Comparison of ENCODE assay signal across 27 mouse cellular contexts in the genomic region with DNA sequence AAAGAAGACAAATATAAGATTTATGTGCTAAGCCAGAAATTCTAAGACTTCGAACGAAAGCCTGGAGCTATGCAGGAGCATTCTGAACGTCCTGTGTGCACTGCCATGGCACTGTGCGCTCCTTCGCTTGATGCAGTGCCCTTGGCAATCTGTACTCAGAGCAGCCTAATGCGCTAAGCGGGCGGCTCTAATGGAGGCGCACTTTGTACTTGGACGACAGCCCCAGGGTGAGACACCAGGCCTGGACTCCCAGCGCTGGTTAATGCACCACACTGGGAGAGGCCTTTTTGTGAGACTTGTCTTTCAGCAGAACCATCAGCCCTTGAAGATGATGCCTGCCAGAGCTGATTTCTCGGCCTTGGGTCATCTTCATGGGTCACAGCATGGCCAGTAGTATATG. TPM values are rescaled to one million over a fixed set of nuclear protein-coding genes. Genes with fewer than 3 reads are reported as not detected.
DNase-seq lines count a peak whose midpoint lies in the region; ATAC-seq lines count a peak whose summit lies in the region.
"Had no signal": no experiment of that assay in that cellular context is flagged by ENCODE, and none has a peak within 500 bp of the region (broad histone marks: within the 10 kb centered on the region; RNA-seq: fewer than 3 reads in every experiment).

No protein-coding gene starts in this region.

- H3K27ac ChIP-seq in kidney, embryonic 14.5 days (ENCODE audit: low read depth, low read length): no peak overlapping the region
- no peak overlapping the region for H3K27ac ChIP-seq in kidney, embryonic 16.5 days (ENCODE audit: low read length)
- no peak overlapping the region for H3K27ac ChIP-seq in midbrain, embryonic 14.5 days (replicated peaks; ENCODE audit: low read depth, low read length)
- no peak overlapping the region for H3K27ac ChIP-seq in midbrain, embryonic 15.5 days
- H3K27ac ChIP-seq: embryonic facial prominence, embryonic 10.5 days; embryonic facial prominence, embryonic 13.5 days; forebrain, embryonic 12.5 days; forebrain, embryonic 15.5 days; heart, embryonic 15.5 days; hindbrain, embryonic 10.5 days; hindbrain, embryonic 13.5 days had no signal

- 88% methylated on average over 12 of the region's 12 CpGs for WGBS in kidney, embryonic 14.5 days
- 93% methylated on average over 12 of the region's 12 CpGs for WGBS in kidney, embryonic 16.5 days
- WGBS in midbrain, embryonic 14.5 days: 89% methylated on average over 12 of the region's 12 CpGs
- WGBS in midbrain, embryonic 15.5 days: 87% methylated on average over 12 of the region's 12 CpGs

- ATAC-seq in kidney, embryonic 14.5 days (ENCODE audit: low FRiP score, low TSS enrichment): no peak
- ATAC-seq in kidney, embryonic 16.5 days (ENCODE audit: low FRiP score, low TSS enrichment): no peak
- ATAC-seq in midbrain, embryonic 14.5 days (ENCODE audit: low FRiP score, low TSS enrichment): no peak
- no peak for ATAC-seq in midbrain, embryonic 15.5 days (replicated peaks)
- ATAC-seq: activated CD4-positive, CD25-positive, alpha-beta regulatory T cell, adult 4 months; forebrain, embryonic 15.5 days had no signal

- no peaks in the 10 kb centered on the region for H3K27me3 ChIP-seq in kidney, embryonic 14.5 days (ENCODE audit: control insufficient read depth, insufficient read depth, low read length)
- no peaks in the 10 kb centered on the region for H3K27me3 ChIP-seq in kidney, embryonic 16.5 days (ENCODE audit: insufficient read depth, low read length)
- no peaks in the 10 kb centered on the region for H3K27me3 ChIP-seq in midbrain, embryonic 14.5 days (ENCODE audit: control insufficient read depth, insufficient read depth, low read length)
- H3K27me3 ChIP-seq in midbrain, embryonic 15.5 days (replicated peaks): no peaks in the 10 kb centered on the region
- H3K27me3 ChIP-seq: embryonic facial prominence, embryonic 13.5 days; forebrain, embryonic 12.5 days; forebrain, embryonic 15.5 days; heart, embryonic 12.5 days; heart, embryonic 15.5 days; hindbrain, embryonic 13.5 days had no signal

- peak; percentile 81 for DNase-seq in kidney, adult 11 months
- peak; percentile 75 to 84 for DNase-seq in kidney, adult 8-10 months
- DNase-seq in midbrain, embryonic 14.5 days: peak; percentile 2
- peak; percentile 56 to 78 for DNase-seq in kidney, postnatal 25 days
- no peak for DNase-seq in left cerebral cortex, adult 11 months (ENCODE audit: low spot score)
- DNase-seq: adrenal gland, adult 8-10 months; adrenal gland, postnatal 25 days; cerebellum, adult 18-20 months; cerebellum, adult 9-10 months; cerebellum, postnatal 14 days; gastrocnemius, postnatal 25 days; heart, adult 18-20 months; heart, postnatal 10 days; heart, postnatal 36 days had no signal

- H3K36me3 ChIP-seq in kidney, embryonic 14.5 days (ENCODE audit: control insufficient read depth, insufficient read depth, low read length): peaks cover 93% of the 10 kb centered on the region
- H3K36me3 ChIP-seq in kidney, embryonic 16.5 days (ENCODE audit: insufficient read depth, low read length): peaks cover 76% of the 10 kb centered on the region
- H3K36me3 ChIP-seq in midbrain, embryonic 14.5 days (ENCODE audit: control insufficient read depth, insufficient read depth, low read length): peaks cover 94% of the 10 kb centered on the region
- H3K36me3 ChIP-seq in midbrain, embryonic 15.5 days (replicated peaks): peaks cover 75% of the 10 kb centered on the region

- no peaks in the 10 kb centered on the region for H3K9me3 ChIP-seq in kidney, embryonic 14.5 days (ENCODE audit: control insufficient read depth, low read length)
- H3K9me3 ChIP-seq in kidney, embryonic 16.5 days (ENCODE audit: low read length): no peaks in the 10 kb centered on the region
- H3K9me3 ChIP-seq in midbrain, embryonic 14.5 days (ENCODE audit: control insufficient read depth, low read length): no peaks in the 10 kb centered on the region
- H3K9me3 ChIP-seq in midbrain, embryonic 15.5 days: no peaks in the 10 kb centered on the region
- H3K9me3 ChIP-seq: embryonic facial prominence, embryonic 10.5 days; embryonic facial prominence, embryonic 13.5 days; forebrain, embryonic 12.5 days; forebrain, embryonic 15.5 days; heart, embryonic 12.5 days; heart, embryonic 15.5 days; hindbrain, embryonic 10.5 days; hindbrain, embryonic 13.5 days had no signal

- H3K4me3 ChIP-seq in kidney, embryonic 14.5 days (ENCODE audit: low read length): no peak overlapping the region
- H3K4me3 ChIP-seq in kidney, embryonic 16.5 days (ENCODE audit: low read length): no peak overlapping the region
- no peak overlapping the region for H3K4me3 ChIP-seq in midbrain, embryonic 14.5 days (replicated peaks; ENCODE audit: low read depth, low read length)
- H3K4me3 ChIP-seq in midbrain, embryonic 15.5 days: no peak overlapping the region
- H3K4me3 ChIP-seq: embryonic facial prominence, embryonic 10.5 days; embryonic facial prominence, embryonic 13.5 days; erythroblast, embryonic 14.5 days; forebrain, embryonic 12.5 days; forebrain, embryonic 15.5 days; heart, embryonic 12.5 days; heart, embryonic 15.5 days; hindbrain, embryonic 10.5 days; hindbrain, embryonic 13.5 days had no signal

- no peak overlapping the region for H3K4me2 ChIP-seq in kidney, embryonic 14.5 days (replicated peaks; ENCODE audit: low read depth, low read length)
- no peak overlapping the region for H3K4me2 ChIP-seq in kidney, embryonic 16.5 days (replicated peaks; ENCODE audit: low read depth, low read length)
- H3K4me2 ChIP-seq in midbrain, embryonic 14.5 days (ENCODE audit: low read length): no peak overlapping the region
- no peak overlapping the region for H3K4me2 ChIP-seq in midbrain, embryonic 15.5 days
- H3K4me2 ChIP-seq: embryonic facial prominence, embryonic 13.5 days; forebrain, embryonic 12.5 days; forebrain, embryonic 15.5 days; heart, embryonic 12.5 days; heart, embryonic 15.5 days; hindbrain, embryonic 13.5 days had no signal

- no peaks in the 10 kb centered on the region for H3K4me1 ChIP-seq in kidney, embryonic 14.5 days (ENCODE audit: control insufficient read depth, insufficient read depth, low read length)
- no peaks in the 10 kb centered on the region for H3K4me1 ChIP-seq in kidney, embryonic 16.5 days (ENCODE audit: insufficient read depth, low read length)
- H3K4me1 ChIP-seq in midbrain, embryonic 14.5 days (ENCODE audit: control insufficient read depth, insufficient read depth, low read length): no peaks in the 10 kb centered on the region
- no peaks in the 10 kb centered on the region for H3K4me1 ChIP-seq in midbrain, embryonic 15.5 days
- H3K4me1 ChIP-seq: embryonic facial prominence, embryonic 10.5 days; embryonic facial prominence, embryonic 13.5 days; forebrain, embryonic 12.5 days; heart, embryonic 12.5 days; heart, embryonic 15.5 days; hindbrain, embryonic 10.5 days; hindbrain, embryonic 13.5 days had no signal

- H3K9ac ChIP-seq in kidney, embryonic 14.5 days (ENCODE audit: low read depth, low read length): no peak overlapping the region
- no peak overlapping the region for H3K9ac ChIP-seq in kidney, embryonic 16.5 days (replicated peaks; ENCODE audit: low read length)
- no peak overlapping the region for H3K9ac ChIP-seq in midbrain, embryonic 14.5 days (replicated peaks; ENCODE audit: low read length)
- no peak overlapping the region for H3K9ac ChIP-seq in midbrain, embryonic 15.5 days
- H3K9ac ChIP-seq: embryonic facial prominence, embryonic 13.5 days; forebrain, embryonic 12.5 days; forebrain, embryonic 15.5 days; heart, embryonic 12.5 days; heart, embryonic 15.5 days; hindbrain, embryonic 13.5 days had no signal

RNA-seq across cellular contexts. Expression of a gene that starts 34.3 kb away (rescaled TPM):
- polyA plus RNA-seq in kidney, embryonic 14.5 days (2014; fragmentation: Nextera tagmentation; extraction: Ambion mirVana): 2.0 TPM in 2 replicates
- polyA plus RNA-seq in kidney, embryonic 16.5 days (2015; fragmentation: Nextera tagmentation; extraction: Ambion mirVana): 3.3 and 4.7 TPM in 2 replicates
- polyA plus RNA-seq in midbrain, embryonic 14.5 days (2014; fragmentation: Nextera tagmentation; extraction: Ambion mirVana): 7.3 and 8.3 TPM in 2 replicates
- 13.2 and 14.5 TPM in 2 replicates for polyA plus RNA-seq in midbrain, embryonic 15.5 days (2015; fragmentation: Nextera tagmentation; extraction: Ambion mirVana)

RNA-seq across cellular contexts. Expression of a gene that starts 48.7 kb away (rescaled TPM):
- 53.2 and 56.6 TPM in 2 replicates for polyA plus RNA-seq in kidney, embryonic 14.5 days (2014; fragmentation: Nextera tagmentation; extraction: Ambion mirVana)
- 39.1 and 44.0 TPM in 2 replicates for polyA plus RNA-seq in kidney, embryonic 16.5 days (2015; fragmentation: Nextera tagmentation; extraction: Ambion mirVana)
- polyA plus RNA-seq in midbrain, embryonic 14.5 days (2014; fragmentation: Nextera tagmentation; extraction: Ambion mirVana): 53.0 and 58.5 TPM in 2 replicates
- polyA plus RNA-seq in midbrain, embryonic 15.5 days (2015; fragmentation: Nextera tagmentation; extraction: Ambion mirVana): 57.6 and 60.0 TPM in 2 replicates
